Mouse (Mus musculus) adrenal gland, postnatal 4 days (tissue): ENCODE results near the gene C130032M10Rik. TPM values are rescaled to one million over a fixed set of nuclear protein-coding genes. Genes with fewer than 3 reads are reported as not detected.
"Not testable (repeated sequence)": the region's sequence is repeated elsewhere in the genome, so short reads cannot be mapped to it uniquely, and the experiment has no call there.

Experiments
- DNase-seq, 2 experiments: peaks; one replicate each; pipeline ENCODE4 v3.0.0; 2021 to 2022; ENCODE audit warnings: low spot score in 2 of 2, mixed read lengths in 2 of 2
- total RNA-seq, 2 experiments: library from RNA; stranded (reverse); gene quantifications; 2 replicates each; pipeline ENCODE4 v1.2.3; 2021

C130032M10Rik gene
- total RNA-seq, 2 experiments from 2014 or later: not detected

- no peak for DNase-seq
Measured at GRCm38 (mm10) chr9:114517924-114518497, 2.5 kb downstream of the C130032M10Rik start.

- no peak for DNase-seq
Measured at GRCm38 (mm10) chr9:114518812-114519477, 3.4 kb downstream of the C130032M10Rik start.

- not testable (repeated sequence) for DNase-seq
Measured at GRCm38 (mm10) chr9:114520529-114520928, 5.0 kb downstream of the C130032M10Rik start.

GRCm38 (mm10) chr9:114522041-114522440 lies 6.5 kb downstream of the C130032M10Rik start:
- DNase-seq: no peak

GRCm38 (mm10) chr9:114522501-114522900 lies 7.0 kb downstream of the C130032M10Rik start:
- no peak for DNase-seq

GRCm38 (mm10) chr9:114525073-114525633 lies 9.7 kb downstream of the C130032M10Rik start:
- no peak for DNase-seq

GRCm38 (mm10) chr9:114525891-114526290 lies 10.4 kb downstream of the C130032M10Rik start:
- DNase-seq: no peak

- no peak for DNase-seq
Measured at GRCm38 (mm10) chr9:114526581-114526980, 11.1 kb downstream of the C130032M10Rik start.

- DNase-seq: no peak
Measured at GRCm38 (mm10) chr9:114527085-114527484, 11.6 kb downstream of the C130032M10Rik start.

- DNase-seq: no peak
Measured at GRCm38 (mm10) chr9:114527992-114528679, 12.6 kb downstream of the C130032M10Rik start.

GRCm38 (mm10) chr9:114528680-114529048 lies 13.2 kb downstream of the C130032M10Rik start:
- no peak for DNase-seq

- DNase-seq: no peak
Measured at GRCm38 (mm10) chr9:114531276-114531675, 15.8 kb downstream of the C130032M10Rik start.

- no peak for DNase-seq
Measured at GRCm38 (mm10) chr9:114533848-114534247, 18.4 kb downstream of the C130032M10Rik start.

- DNase-seq: no peak
Measured at GRCm38 (mm10) chr9:114534747-114535517, 19.4 kb downstream of the C130032M10Rik start.

- no peak for DNase-seq
Measured at GRCm38 (mm10) chr9:114536628-114537027, 21.1 kb downstream of the C130032M10Rik start.

GRCm38 (mm10) chr9:114538996-114539563 lies 23.6 kb downstream of the C130032M10Rik start:
- no peak for DNase-seq

- no peak for DNase-seq
Measured at GRCm38 (mm10) chr9:114541279-114541741, 25.8 kb downstream of the C130032M10Rik start.

- DNase-seq: no peak
Measured at GRCm38 (mm10) chr9:114543882-114544753, 28.6 kb downstream of the C130032M10Rik start.

- no peak for DNase-seq
Measured at GRCm38 (mm10) chr9:114544754-114545393, 29.4 kb downstream of the C130032M10Rik start.
